Mouse (Mus musculus): Measurements from ENCODE around the gene Gm10639.
"Not testable (repeated sequence)": the region's sequence is repeated elsewhere in the genome, so short reads cannot be mapped to it uniquely, and the experiment has no call there.

- not testable (repeated sequence) for TF ChIP-seq POLR2A, CTCF (IDR thresholded peaks at IDR 0.05; ENCODE audit: insufficient read depth, low read depth, low read length)
These were observed 58.7 kb downstream of the Gm10639 start for GRCm38 (mm10) chr9:78348206-78349004.
